Mouse (Mus musculus) cortical plate, adult 2 months (tissue): ENCODE measurements around the gene Syn2. TPM values are rescaled to one million over a fixed set of nuclear protein-coding genes. Genes with fewer than 3 reads are reported as not detected.

ENCODE experiments used
- H3K27ac ChIP-seq: fragments of 200-500 bp; 2 replicates; pipeline ENCODE4 v1.5.1; 2012; ENCODE audit warnings: low read length, control low read depth, inconsistent platforms; ENCODE audit not compliant: insufficient read depth
- H3K4me1 ChIP-seq: fragments of 200-500 bp; 2 replicates; pipeline ENCODE4 v1.6.1; 2011; ENCODE audit warnings: low read length; ENCODE audit not compliant: control insufficient read depth, insufficient read depth
- H3K4me3 ChIP-seq: fragments of 200-500 bp; 2 replicates; pipeline ENCODE4 v1.5.1; 2011; ENCODE audit warnings: mild to moderate bottlenecking, low read length, control low read depth; ENCODE audit not compliant: insufficient read depth
- CTCF ChIP-seq: fragments of 200-500 bp; IDR thresholded peaks from 2 replicates; pipeline ENCODE4 v1.5.1; 2011; ENCODE audit warnings: mild to moderate bottlenecking, control low read depth, low read length; ENCODE audit not compliant: insufficient read depth; ENCODE audit errors: extremely low read depth
- POLR2A ChIP-seq: fragments of 200-500 bp; IDR thresholded peaks from 2 replicates; pipeline ENCODE4 v1.6.1; 2011; ENCODE audit warnings: mild to moderate bottlenecking, low read length, control low read depth; ENCODE audit not compliant: insufficient read depth; ENCODE audit errors: extremely low read depth
- polyA plus RNA-seq: library from polyadenylated mRNA; depleted of rRNA; stranded (reverse); fragments of >200 nt; gene quantifications from 2 replicates; pipeline ENCODE4 v1.2.3, GENCODE M21; 2012

The Syn2 gene
- polyA plus RNA-seq, 1 experiment = 366 TPM

GRCm38 (mm10) chr6:115255171-115255570, 120.5 kb downstream of the Syn2 start:
- TF ChIP-seq POLR2A (no peak), CTCF (no peak)
- no peak overlapping the region for H3K27ac ChIP-seq
- no peak overlapping the region for H3K4me3 ChIP-seq
- H3K4me1 ChIP-seq = peaks cover 5% of the 10 kb centered on the region

GRCm38 (mm10) chr6:115260507-115260906, 125.8 kb downstream of the Syn2 start:
- no peak overlapping the region for H3K4me3 ChIP-seq
- H3K27ac ChIP-seq = no peak overlapping the region
- no peak for TF ChIP-seq CTCF
- no peak for TF ChIP-seq POLR2A
- H3K4me1 ChIP-seq = peaks cover 3% of the 10 kb centered on the region; the same call in 1 of the 2 replicates

- Histone ChIP-seq H3K27ac (no peak overlapping the region), H3K4me1 (no peaks in the 10 kb centered on the region), H3K4me3 (no peak overlapping the region)
- TF ChIP-seq CTCF = no peak
- TF ChIP-seq POLR2A = no peak
These were observed 132.1 kb downstream of the Syn2 start for GRCm38 (mm10) chr6:115266791-115267190.

GRCm38 (mm10) chr6:115267916-115268315, 133.2 kb downstream of the Syn2 start:
- TF ChIP-seq POLR2A = no peak
- peak; percentile 94 for TF ChIP-seq CTCF
- Histone ChIP-seq H3K4me3 (no peak overlapping the region), H3K4me1 (no peaks in the 10 kb centered on the region), H3K27ac (no peak overlapping the region)

- no peak for TF ChIP-seq POLR2A
- no peak for TF ChIP-seq CTCF
- H3K4me1 ChIP-seq = peaks cover 2% of the 10 kb centered on the region; the same call in 1 of the 2 replicates
- H3K4me3 ChIP-seq = no peak overlapping the region
- no peak overlapping the region for H3K27ac ChIP-seq
These were observed 134.1 kb downstream of the Syn2 start for GRCm38 (mm10) chr6:115268551-115269385.

DNA sequence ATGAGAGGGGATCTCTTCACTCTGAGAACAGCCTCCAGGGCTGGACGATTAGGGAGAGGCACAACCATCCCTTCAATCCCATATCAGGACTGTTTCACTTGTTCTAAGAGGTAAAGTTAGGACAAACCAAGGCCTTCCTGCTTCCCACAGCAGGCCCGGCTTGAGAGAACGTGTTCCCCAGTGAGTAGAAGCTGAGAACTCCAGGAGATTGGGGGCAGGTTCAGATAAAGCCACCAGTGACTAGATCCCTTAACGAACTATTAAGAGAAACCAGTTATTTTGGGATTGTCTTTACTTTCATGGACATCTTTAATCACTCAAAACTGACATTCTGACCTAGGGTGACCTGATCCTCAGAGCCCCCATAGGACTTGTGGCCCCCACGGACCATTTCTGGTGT, 134.9 kb downstream of the Syn2 start:
- TF ChIP-seq POLR2A (no peak), CTCF (no peak)
- Histone ChIP-seq H3K4me1 (peaks cover 2% of the 10 kb centered on the region; the same call in 1 of the 2 replicates), H3K4me3 (no peak overlapping the region), H3K27ac (no peak overlapping the region)

- H3K4me3 ChIP-seq = no peak overlapping the region
- no peak overlapping the region for H3K27ac ChIP-seq
- H3K4me1 ChIP-seq = peaks cover 2% of the 10 kb centered on the region; the same call in 1 of the 2 replicates
- TF ChIP-seq POLR2A (no peak), CTCF (no peak)
These were observed 135.4 kb downstream of the Syn2 start for GRCm38 (mm10) chr6:115270085-115270484.

- Histone ChIP-seq H3K4me1 (peaks cover 2% of the 10 kb centered on the region; the same call in 1 of the 2 replicates), H3K4me3 (no peak overlapping the region), H3K27ac (no peak overlapping the region)
- TF ChIP-seq POLR2A = no peak
- TF ChIP-seq CTCF = no peak
These were observed 136.6 kb downstream of the Syn2 start for GRCm38 (mm10) chr6:115271326-115271725.

- TF ChIP-seq POLR2A (no peak), CTCF (no peak)
- Histone ChIP-seq H3K4me1 (peaks cover 2% of the 10 kb centered on the region; the same call in 1 of the 2 replicates), H3K27ac (no peak overlapping the region), H3K4me3 (no peak overlapping the region)
These were observed 137.2 kb downstream of the Syn2 start for GRCm38 (mm10) chr6:115271866-115272271.

GRCm38 (mm10) chr6:115273346-115273745, 138.6 kb downstream of the Syn2 start:
- Histone ChIP-seq H3K4me3 (no peak overlapping the region), H3K4me1 (peaks cover 2% of the 10 kb centered on the region; the same call in 1 of the 2 replicates), H3K27ac (no peak overlapping the region)
- TF ChIP-seq CTCF = no peak
- TF ChIP-seq POLR2A = no peak
